ENCODE assay signal across 8 mouse cellular contexts in the genomic region with DNA sequence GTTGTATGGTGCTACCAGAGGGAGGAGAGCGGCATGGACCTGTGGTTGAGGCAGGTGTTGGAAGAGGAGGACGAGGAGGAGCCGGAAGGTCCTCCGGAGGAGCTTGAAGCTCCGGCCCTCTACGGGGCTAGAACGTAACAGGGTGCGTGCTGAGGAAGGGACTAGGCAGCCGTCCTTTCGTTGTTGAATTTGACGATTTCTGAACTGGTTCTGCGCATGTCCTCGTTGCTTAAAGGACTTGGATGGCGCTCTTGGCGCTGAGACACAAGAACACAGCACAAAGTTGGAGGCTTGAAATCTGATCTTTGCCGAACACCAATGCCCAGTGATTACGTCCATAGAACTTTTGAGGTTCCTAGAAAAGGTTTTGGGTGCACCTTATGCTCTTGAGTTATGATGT. TPM values are rescaled to one million over a fixed set of nuclear protein-coding genes. Genes with fewer than 3 reads are reported as not detected.
DNase-seq lines count a peak whose midpoint lies in the region; ATAC-seq and TF ChIP-seq lines count a peak whose summit lies in the region.

No protein-coding gene starts in this region.

- peak overlapping the region; percentile 80 for H3ac ChIP-seq in myocyte (ENCODE audit: control insufficient read depth, insufficient read length)

- H3K27ac ChIP-seq in left cerebral cortex, adult 2 months, result peak overlapping the region; percentile 68
- H3K27ac ChIP-seq in hindbrain, postnatal 0 days, result peak overlapping the region; percentile 96; the same call in 1 of the 2 replicates

- peak overlapping the region; percentile 89 for H3K9ac ChIP-seq in hindbrain, postnatal 0 days (replicated peaks; ENCODE audit: low read length)

- no peaks in the 10 kb centered on the region; the same call in none of the 2 replicates for H3K27me3 ChIP-seq in hindbrain, postnatal 0 days (ENCODE audit: insufficient read depth, low read length)
- peaks cover 4% of the 10 kb centered on the region for H3K27me3 ChIP-seq in myocyte (ENCODE audit: control insufficient read depth, insufficient read depth, insufficient read length)

- intact Hi-C loops in left cerebral cortex, adult 2 months (cut with DNase I), result loop anchor here (1.0 to 5.0 kb wide), 2 partner anchors 52 to 87 kb away; partner anchors contain the start of genes Clcn7 and Ube2i

- no peaks in the 10 kb centered on the region for H3K9me3 ChIP-seq in hindbrain, postnatal 0 days (ENCODE audit: low read length)

- no peak for TF ChIP-seq POLR2A in myocyte (IDR thresholded peaks at IDR 0.05; ENCODE audit: insufficient read length, low read depth)

- peak overlapping the region; percentile 73 for H3K4me3 ChIP-seq in left cerebral cortex, adult 2 months
- H3K4me3 ChIP-seq in hindbrain, postnatal 0 days (ENCODE audit: low read length), result peak overlapping the region; percentile 86
- H3K4me3 ChIP-seq in myocyte, result peak overlapping the region; percentile 92

- peak; percentile 4; the same call in 1 of the 2 replicates for ATAC-seq in hindbrain, postnatal 0 days
- no peak for ATAC-seq in monocyte, adult 5-6 weeks (replicated peaks; ENCODE audit: insufficient number of reproducible peaks, low FRiP score, low TSS enrichment, poor library complexity, severe bottlenecking)

- no peak for TF ChIP-seq CTCF in left cerebral cortex, adult 2 months (IDR thresholded peaks at IDR 0.05)
- TF ChIP-seq CTCF in hindbrain, postnatal 0 days (IDR thresholded peaks at IDR 0.05; ENCODE audit: low read depth), result no peak

- no peaks in the 10 kb centered on the region for H3K36me3 ChIP-seq in hindbrain, postnatal 0 days (ENCODE audit: insufficient read depth, low read length)
- no peaks in the 10 kb centered on the region for H3K36me3 ChIP-seq in myocyte (ENCODE audit: control insufficient read depth, insufficient read depth)

- peak overlapping the region; percentile 97 for H3K4me2 ChIP-seq in hindbrain, postnatal 0 days (ENCODE audit: low read depth, low read length)
- peak overlapping the region; percentile 98 for H3K4me2 ChIP-seq in myocyte (ENCODE audit: low read depth)

- no peak for DNase-seq in left cerebral cortex, adult 2 months (ENCODE audit: extremely low spot score in 1 of 2, low spot score in 2 of 2)
- no peak for DNase-seq in left cerebral cortex, adult 18-20 months (ENCODE audit: low spot score in 2 of 2)
- peak; percentile 15 for DNase-seq in c-Kit-negative CD71-positive TER-119-positive erythroid progenitor cells, embryonic 14.5 days (ENCODE audit: low read depth, low spot score)
- DNase-seq in hindbrain, postnatal 0 days (ENCODE audit: low spot score), result peak; percentile 16
- DNase-seq in ovary, postnatal 14 days (ENCODE audit: low spot score), result no peak
- no peak for DNase-seq in adrenal gland, adult 2 months

- peaks cover 25% of the 10 kb centered on the region for H3K79me2 ChIP-seq in myocyte (ENCODE audit: control insufficient read depth, insufficient read depth)

- H3K4me1 ChIP-seq in hindbrain, postnatal 0 days (ENCODE audit: insufficient read depth, low read length), result peaks cover 18% of the 10 kb centered on the region

- WGBS in hindbrain, postnatal 0 days, result 10% methylated on average over 17 of the region's 17 CpGs

TF ChIP-seq in myocyte, 11 proteins besides CTCF, POLR2A, EP300 and RAD21:
- TF ChIP-seq CEBPB (IDR thresholded peaks at IDR 0.05; ENCODE audit: insufficient read depth, poor library complexity, severe bottlenecking) (no peak), E2F4 (IDR thresholded peaks at IDR 0.05; ENCODE audit: insufficient read depth) (no peak), TCF3 (IDR thresholded peaks at IDR 0.05; ENCODE audit: insufficient read length, low read depth) (no peak), TCF12 (IDR thresholded peaks at IDR 0.05; ENCODE audit: insufficient read depth, poor library complexity, severe bottlenecking) (no peak), USF1 (IDR thresholded peaks at IDR 0.05; ENCODE audit: low read depth) (no peak), MAX (IDR thresholded peaks at IDR 0.05; ENCODE audit: low read depth) (no peak), MYOD1 (IDR thresholded peaks at IDR 0.05; ENCODE audit: control insufficient read depth in 1 of 3, insufficient read length in 2 of 3, low read depth in 2 of 3) (no peak), MYOG (IDR thresholded peaks at IDR 0.05; ENCODE audit: control insufficient read depth in 1 of 3, insufficient read depth in 1 of 3, insufficient read length in 2 of 3, low read depth in 2 of 3) (no peak), SRF (IDR thresholded peaks at IDR 0.05; ENCODE audit: control insufficient read depth, insufficient read length, low read depth) (no peak), POLR2AphosphoS2 (IDR thresholded peaks at IDR 0.05; ENCODE audit: insufficient read length, low read depth) (no peak), REST (IDR thresholded peaks at IDR 0.05; ENCODE audit: insufficient read depth, insufficient read length) (no peak)
TF ChIP-seq in myocyte: peak in this region for 0.

RNA-seq across cellular contexts. Expression of gene BC003965, which starts 0.6 kb away (rescaled TPM):
- 10 to 100 TPM; 20.2 to 20.8 TPM for total RNA-seq in left cerebral cortex, adult 2 months (2021)
- total RNA-seq in left cerebral cortex, adult 18-20 months (2021), result 10 to 100 TPM; 17.8 to 20.5 TPM
- total RNA-seq in hindbrain, postnatal 0 days (2014; rRNA removed), result 15.7 and 19.9 TPM in 2 replicates
- 27.4 and 29.9 TPM in 2 replicates for polyA plus RNA-seq in hindbrain, postnatal 0 days (2015; fragmentation: Nextera tagmentation; extraction: Ambion mirVana)
- 13.7 TPM for polyA plus RNA-seq in myocyte (2012; fragmentation: generic; extraction: Trizol)
- 10 to 100 TPM; 16.7 to 24.4 TPM for total RNA-seq in adrenal gland, adult 2 months (2021)
- polyA plus RNA-seq in adrenal gland, adult 2 months (2012; rRNA removed), result 24.0 and 25.7 TPM in 2 replicates
- total RNA-seq in monocyte, adult 5-6 weeks (2017), result 7.0 to 11.0 TPM (median 9.3 TPM) in 3 replicates

RNA-seq across cellular contexts. Expression of gene Unkl, which starts 3.2 kb away (rescaled TPM):
- 10 to 100 TPM; 39.0 to 40.7 TPM for total RNA-seq in left cerebral cortex, adult 2 months (2021)
- 10 to 100 TPM; 34.2 to 41.3 TPM for total RNA-seq in left cerebral cortex, adult 18-20 months (2021)
- total RNA-seq in hindbrain, postnatal 0 days (2014; rRNA removed), result 39.6 and 43.3 TPM in 2 replicates
- polyA plus RNA-seq in hindbrain, postnatal 0 days (2015; fragmentation: Nextera tagmentation; extraction: Ambion mirVana), result 14.1 and 15.1 TPM in 2 replicates
- polyA plus RNA-seq in myocyte (2012; fragmentation: generic; extraction: Trizol), result 1.9 TPM
- total RNA-seq in adrenal gland, adult 2 months (2021), result 10 to 100 TPM; 14.0 to 18.1 TPM
- 23.7 and 30.3 TPM in 2 replicates for polyA plus RNA-seq in adrenal gland, adult 2 months (2012; rRNA removed)
- 14.3 to 29.9 TPM (median 22.5 TPM) in 3 replicates for total RNA-seq in monocyte, adult 5-6 weeks (2017)

RNA-seq across cellular contexts. Expression of gene Gm38655, which starts 9.7 kb away (rescaled TPM):
- total RNA-seq in left cerebral cortex, adult 2 months (2021), result not detected
- total RNA-seq in left cerebral cortex, adult 18-20 months (2021), result not detected
- total RNA-seq in hindbrain, postnatal 0 days (2014; rRNA removed), result not detected in 2 replicates
- polyA plus RNA-seq in hindbrain, postnatal 0 days (2015; fragmentation: Nextera tagmentation; extraction: Ambion mirVana), result not detected in 2 replicates
- not detected for polyA plus RNA-seq in myocyte (2012; fragmentation: generic; extraction: Trizol)
- total RNA-seq in adrenal gland, adult 2 months (2021), result not detected
- not detected in 2 replicates for polyA plus RNA-seq in adrenal gland, adult 2 months (2012; rRNA removed)
- total RNA-seq in monocyte, adult 5-6 weeks (2017), result not detected in 3 replicates

RNA-seq across cellular contexts. Expression of gene Ccdc154, which starts 22.7 kb away (rescaled TPM):
- total RNA-seq in left cerebral cortex, adult 2 months (2021), result under 1 TPM in 1 of 2 experiments, not detected in 1; 0.14 TPM
- not detected for total RNA-seq in left cerebral cortex, adult 18-20 months (2021)
- not detected in 2 replicates for total RNA-seq in hindbrain, postnatal 0 days (2014; rRNA removed)
- polyA plus RNA-seq in hindbrain, postnatal 0 days (2015; fragmentation: Nextera tagmentation; extraction: Ambion mirVana), result not detected in 2 replicates
- not detected for polyA plus RNA-seq in myocyte (2012; fragmentation: generic; extraction: Trizol)
- total RNA-seq in adrenal gland, adult 2 months (2021), result under 1 TPM in 1 of 2 experiments, not detected in 1; 0.12 TPM
- polyA plus RNA-seq in adrenal gland, adult 2 months (2012; rRNA removed), result 0.03 and 0.07 TPM in 2 replicates
- not detected in 3 replicates for total RNA-seq in monocyte, adult 5-6 weeks (2017)

RNA-seq across cellular contexts. Expression of gene Clcn7, which starts 51.8 kb away (rescaled TPM):
- total RNA-seq in left cerebral cortex, adult 2 months (2021), result 10 to 100 TPM; 48.5 to 53.9 TPM
- 10 to 100 TPM; 46.9 to 47.0 TPM for total RNA-seq in left cerebral cortex, adult 18-20 months (2021)
- 34.9 and 40.6 TPM in 2 replicates for total RNA-seq in hindbrain, postnatal 0 days (2014; rRNA removed)
- polyA plus RNA-seq in hindbrain, postnatal 0 days (2015; fragmentation: Nextera tagmentation; extraction: Ambion mirVana), result 22.9 and 23.3 TPM in 2 replicates
- 22.9 TPM for polyA plus RNA-seq in myocyte (2012; fragmentation: generic; extraction: Trizol)
- 10 to 100 TPM; 38.3 to 48.6 TPM for total RNA-seq in adrenal gland, adult 2 months (2021)
- polyA plus RNA-seq in adrenal gland, adult 2 months (2012; rRNA removed), result 33.9 and 37.4 TPM in 2 replicates
- 16.3 to 21.8 TPM (median 20.8 TPM) in 3 replicates for total RNA-seq in monocyte, adult 5-6 weeks (2017)

Comparison
In these comparisons a context has a peak if more than half of its experiments do, and no peak if none do; other contexts are left out.
1. DNase-seq: peak in c-Kit-negative CD71-positive TER-119-positive erythroid progenitor cells, embryonic 14.5 days (single experiment) and hindbrain, postnatal 0 days (single experiment); none in left cerebral cortex, adult 2 months (0 of 2), left cerebral cortex, adult 18-20 months (0 of 2), ovary, postnatal 14 days (single experiment) and adrenal gland, adult 2 months (single experiment).
2. Peak in every context shown above with its lines, with median percentiles within 50 percentile points of each other: H3K4me3 ChIP-seq.